Mouse (Mus musculus) heart, postnatal 0 days (tissue): ENCODE measurements around the gene Btbd10. TPM values are rescaled to one million over a fixed set of nuclear protein-coding genes. Genes with fewer than 3 reads are reported as not detected.

ENCODE experiments used
- ATAC-seq: fragments of 200-750 bp; cut with Nextera tagmentation; 2 replicates; pipeline ENCODE4 v1.8.0; 2017; ENCODE audit warnings: low read depth, moderate number of reproducible peaks, moderate library complexity; ENCODE audit not compliant: insufficient read depth
- DNase-seq: peaks from one replicate; pipeline ENCODE4 v3.0.0-alpha.2; 2016; ENCODE audit warnings: low spot score
- H3K27ac ChIP-seq: fragments of 300-500 bp; sonication (generic); 2 replicates; pipeline ENCODE4 v1.5.1; 2014; ENCODE audit warnings: low read depth, mild to moderate bottlenecking
- H3K27me3 ChIP-seq: fragments of 300-500 bp; sonication (generic); 2 replicates; pipeline ENCODE4 v1.6.1; 2014; ENCODE audit warnings: low read length, mixed read lengths; ENCODE audit not compliant: control insufficient read depth, insufficient read depth
- H3K36me3 ChIP-seq: fragments of 300-500 bp; sonication (generic); replicated peaks from 2 replicates; pipeline ENCODE4 v1.6.1; 2014; ENCODE audit warnings: low read length, mixed read lengths; ENCODE audit not compliant: control insufficient read depth, insufficient read depth
- H3K4me1 ChIP-seq: fragments of 300-500 bp; sonication (generic); 2 replicates; pipeline ENCODE4 v1.6.1; 2014; ENCODE audit warnings: antibody characterized with exemption; ENCODE audit not compliant: control insufficient read depth, insufficient read depth
- H3K4me2 ChIP-seq: fragments of 300-500 bp; sonication (generic); 2 replicates; pipeline ENCODE4 v1.6.1; 2014; ENCODE audit warnings: low read depth, mild to moderate bottlenecking, low read length, moderate library complexity
- H3K4me3 ChIP-seq: fragments of 300-500 bp; sonication (generic); 2 replicates; pipeline ENCODE4 v1.5.1; 2014; ENCODE audit warnings: low read depth, low read length
- H3K9ac ChIP-seq: fragments of 300-500 bp; sonication (generic); replicated peaks from 2 replicates; pipeline ENCODE4 v1.6.1; 2014; ENCODE audit warnings: low read depth, low read length, mixed read lengths
- H3K9me3 ChIP-seq: fragments of 300-500 bp; sonication (generic); replicated peaks from 2 replicates; pipeline ENCODE4 v1.6.1; 2016; ENCODE audit warnings: low read length; ENCODE audit not compliant: control insufficient read depth
- CTCF ChIP-seq: IDR thresholded peaks from 2 replicates; pipeline ENCODE4 v1.5.1; 2016; ENCODE audit warnings: antibody characterized with exemption, control low read depth, low read depth
- EP300 ChIP-seq: IDR thresholded peaks from 2 replicates; pipeline ENCODE4 v1.6.1; 2016; ENCODE audit warnings: antibody characterized with exemption, low read depth
- WGBS: fragments of 180-500 bp; shearing (Covaris S2); extraction: QIAGEN DNeasy Blood & Tissue Kit; methylation state at CpG from one replicate; pipeline ENCODE4 v1.1.7; 2014; 5-methylcytosine and 5-hydroxymethylcytosine counted together
- polyA plus RNA-seq: library from polyadenylated mRNA; unstranded; fragments of >200 nt; fragmentation: Nextera tagmentation; extraction: Ambion mirVana; gene quantifications from 2 replicates; pipeline ENCODE4 v1.2.1, GENCODE M21; 2015
- total RNA-seq: library from RNA; depleted of rRNA; stranded (reverse); fragments of >200 nt; gene quantifications from 2 replicates; pipeline ENCODE4 v1.2.3, GENCODE M21; 2014; ENCODE audit warnings: low replicate concordance; rRNA removed

Gene Btbd10
- total and polyA plus RNA-seq, 2 experiments from 2014 or later, result 13.9 to 17.7 TPM

GRCm38 (mm10) chr7:113269081-113269480 lies 100.1 kb downstream of the Btbd10 start:
- no peak overlapping the region for H3K27ac ChIP-seq
- no peak for TF ChIP-seq CTCF
- TF ChIP-seq EP300, result no peak
- peaks cover 6% of the 10 kb centered on the region for H3K4me1 ChIP-seq
- no peak overlapping the region for H3K9ac ChIP-seq
- H3K4me2 ChIP-seq, result no peak overlapping the region
- ATAC-seq (no peak), DNase-seq (no peak)
- H3K36me3 ChIP-seq, result no peaks in the 10 kb centered on the region
- H3K4me3 ChIP-seq, result no peak overlapping the region
- H3K27me3 ChIP-seq, result no peaks in the 10 kb centered on the region
- no peaks in the 10 kb centered on the region for H3K9me3 ChIP-seq

GRCm38 (mm10) chr7:113268287-113268686 lies 100.9 kb downstream of the Btbd10 start:
- Histone ChIP-seq H3K27me3 (no peaks in the 10 kb centered on the region), H3K4me3 (no peak overlapping the region), H3K4me2 (no peak overlapping the region), H3K9ac (no peak overlapping the region), H3K9me3 (no peaks in the 10 kb centered on the region), H3K36me3 (no peaks in the 10 kb centered on the region), H3K27ac (no peak overlapping the region), H3K4me1 (peaks cover 6% of the 10 kb centered on the region)
- TF ChIP-seq CTCF (peak; percentile 83), EP300 (no peak)
- 76% methylated on average over 9 of the region's 9 CpGs for WGBS
- peak; percentile 57 for DNase-seq
- no peak for ATAC-seq

Other genes starting within 250 kb of the Btbd10 start
- gene Arntl, start 161.9 kb downstream of the Btbd10 start, total RNA-seq, result 8.0 and 9.3 TPM in 2 replicates
- 3.7 and 4.6 TPM in 2 replicates for gene Arntl, start 161.9 kb downstream of the Btbd10 start, polyA plus RNA-seq
- not detected in 2 replicates for gene Pth, start 19.2 kb upstream of the Btbd10 start, total RNA-seq
- gene Pth, start 19.2 kb upstream of the Btbd10 start, polyA plus RNA-seq, result not detected in 2 replicates
- 14.8 and 42.1 TPM in 2 replicates for gene Far1, start 144.4 kb upstream of the Btbd10 start, total RNA-seq
- gene Far1, start 144.4 kb upstream of the Btbd10 start, polyA plus RNA-seq, result 23.8 and 25.0 TPM in 2 replicates